Mouse (Mus musculus) E14TG2a.4 (cell line): ENCODE data around the gene Fntb.

Experiments
- CTCF ChIP-seq: conservative IDR thresholded peaks from 2 replicates; pipeline ENCODE4 v1.5.1; 2014; ENCODE audit warnings: low read length
- NANOG ChIP-seq: IDR thresholded peaks from 2 replicates; pipeline ENCODE4 v1.6.1; 2014; ENCODE audit warnings: borderline replicate concordance, low read length, mixed read lengths
- POU5F1 ChIP-seq: IDR thresholded peaks from 2 replicates; pipeline ENCODE4 v1.6.1; 2014; ENCODE audit warnings: low read length, borderline replicate concordance

DNA sequence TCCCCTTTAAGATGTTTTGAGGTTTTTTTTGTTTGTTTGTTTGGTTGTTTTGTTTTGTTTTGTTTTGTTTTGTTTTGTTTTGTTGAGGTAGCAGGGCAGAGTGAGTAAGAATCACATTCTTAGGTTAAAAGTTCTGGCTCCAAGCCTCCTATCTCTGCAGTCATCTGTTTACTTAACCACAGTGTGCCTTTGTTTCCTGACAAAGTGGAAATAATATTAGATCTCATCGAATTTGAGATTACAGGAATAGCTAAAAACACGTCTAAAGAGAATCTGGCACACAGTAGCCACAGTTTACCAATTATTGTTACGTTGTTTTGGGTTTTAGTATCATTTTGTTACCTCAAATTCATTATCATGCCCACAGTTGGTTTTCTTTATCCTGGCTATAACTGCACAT lies 9.3 kb downstream of the Fntb start:
- TF ChIP-seq CTCF (no peak), NANOG (no peak), POU5F1 (no peak)
